Mouse (Mus musculus) frontal cortex, postnatal 36 days (tissue): ENCODE measurements at regions not wholly inside any gene's neighbourhood (a gene's known extent, or its start where the extent isn't known, plus 50 kb on each side); places are given as distances from the start of the nearest gene placed in this dataset.
A peak's percentile ranks its signal among the peaks of the same experiment; 100 is the strongest.
"Not testable (repeated sequence)": the region's sequence is repeated elsewhere in the genome, so short reads cannot be mapped to it uniquely, and the experiment has no call there.

ENCODE experiments used
- DNase-seq, 2 experiments: peaks; one replicate each; pipeline ENCODE4 v3.0.0; 2022; ENCODE audit warnings: low spot score in 2 of 2

GRCm38 (mm10) chr6:70160442-70160841, 631.6 kb downstream of the Rpia start:
- DNase-seq: no peak

- DNase-seq: not testable (repeated sequence)
Measured at GRCm38 (mm10) chr6:70155771-70156170, 636.3 kb downstream of the Rpia start.

GRCm38 (mm10) chr6:70151098-70151838, 640.8 kb downstream of the Rpia start:
- not testable (repeated sequence) for DNase-seq

- DNase-seq: no peak
Measured at GRCm38 (mm10) chr6:70146986-70147385, 645.0 kb downstream of the Rpia start.

GRCm38 (mm10) chr6:70143341-70143740, 648.7 kb downstream of the Rpia start:
- not testable (repeated sequence) for DNase-seq

GRCm38 (mm10) chr6:70116811-70117210, 675.2 kb downstream of the Rpia start:
- DNase-seq: peak in 1 of 2 experiments; percentile 40

GRCm38 (mm10) chr6:70111892-70112291, 680.1 kb downstream of the Rpia start:
- no peak for DNase-seq

GRCm38 (mm10) chr6:70109412-70109811, 682.6 kb downstream of the Rpia start:
- not testable (repeated sequence) for DNase-seq

- no peak for DNase-seq
Measured at GRCm38 (mm10) chr6:70103781-70104180, 688.3 kb downstream of the Rpia start.

GRCm38 (mm10) chr6:70103174-70103573, 688.9 kb downstream of the Rpia start:
- DNase-seq: not testable (repeated sequence)

GRCm38 (mm10) chr6:70088041-70088440, 704.0 kb downstream of the Rpia start:
- no peak for DNase-seq

- peak; percentile 16 to 37 for DNase-seq
Measured at GRCm38 (mm10) chr6:70073841-70074240, 718.2 kb downstream of the Rpia start.

- DNase-seq: no peak
Measured at GRCm38 (mm10) chr6:70072007-70072406, 720.0 kb downstream of the Rpia start.

GRCm38 (mm10) chr6:70067716-70068415, 724.2 kb downstream of the Rpia start:
- no peak for DNase-seq

GRCm38 (mm10) chr6:70059028-70059427, 733.0 kb downstream of the Rpia start:
- DNase-seq: peak in 1 of 2 experiments; percentile 3

- DNase-seq: peak in 1 of 2 experiments; percentile 19
Measured at GRCm38 (mm10) chr6:70058374-70058773, 733.7 kb downstream of the Rpia start.

GRCm38 (mm10) chr6:70040894-70041293, 751.1 kb downstream of the Rpia start:
- no peak for DNase-seq

- DNase-seq: no peak
Measured at GRCm38 (mm10) chr6:70033674-70034073, 758.4 kb downstream of the Rpia start.

GRCm38 (mm10) chr6:70011555-70011954, 780.5 kb downstream of the Rpia start:
- DNase-seq: no peak
